Mouse (Mus musculus) liver, embryonic 14.5 days (tissue): ENCODE results near the gene Fbrsl1. TPM values are rescaled to one million over a fixed set of nuclear protein-coding genes. Genes with fewer than 3 reads are reported as not detected.

Experiments
- ATAC-seq: fragments of 200-750 bp; cut with Nextera tagmentation; 2 replicates; pipeline ENCODE4 v1.8.0; 2017; ENCODE audit warnings: moderate number of reproducible peaks, mild to moderate bottlenecking, moderate library complexity; ENCODE audit not compliant: insufficient read depth
- DNase-seq, 3 experiments: peaks; one replicate each; pipeline ENCODE4 v3.0.0-alpha.2; 2012 to 2013; ENCODE audit warnings: low read depth in 3 of 3, low spot score in 3 of 3
- H3K27ac ChIP-seq: fragments of 300-500 bp; sonication (generic); 2 replicates; pipeline ENCODE4 v1.5.1; 2014; ENCODE audit warnings: moderate library complexity, mild to moderate bottlenecking, control low read depth, inconsistent platforms
- H3K27me3 ChIP-seq: fragments of 300-500 bp; sonication (generic); 2 replicates; pipeline ENCODE4 v1.6.1; 2014; ENCODE audit warnings: mild to moderate bottlenecking, low read length, moderate library complexity; ENCODE audit not compliant: control insufficient read depth, insufficient read depth
- H3K36me3 ChIP-seq: fragments of 300-500 bp; sonication (generic); replicated peaks from 2 replicates; pipeline ENCODE4 v1.6.1; 2014; ENCODE audit warnings: low read depth; ENCODE audit not compliant: control insufficient read depth, insufficient read depth
- H3K4me1 ChIP-seq, 2 experiments: fragments of 200-500 bp in 1 of 2; fragments of 300-500 bp in 1 of 2; sonication (generic) in 1 of 2; replicated peaks; 2 replicates each; pipeline ENCODE4 v1.6.1; 2012 to 2014; ENCODE audit warnings: antibody characterized with exemption in 1 of 2, inconsistent platforms in 1 of 2, low read length in 1 of 2; ENCODE audit not compliant: control insufficient read depth in 2 of 2, insufficient read depth in 2 of 2
- H3K4me2 ChIP-seq: fragments of 300-500 bp; sonication (generic); 2 replicates; pipeline ENCODE4 v1.6.1; 2014; ENCODE audit warnings: low read depth, mild to moderate bottlenecking, control low read depth, moderate library complexity
- H3K4me3 ChIP-seq, 2 experiments: fragments of 200-500 bp in 1 of 2; fragments of 300-500 bp in 1 of 2; sonication (generic) in 1 of 2; 2 replicates each; pipeline ENCODE4 v1.5.1; 2012 to 2014; ENCODE audit warnings: low read depth in 2 of 2, low read length in 2 of 2, mild to moderate bottlenecking in 2 of 2, control low read depth in 1 of 2, inconsistent platforms in 1 of 2, moderate library complexity in 1 of 2; ENCODE audit not compliant: insufficient read depth in 1 of 2
- H3K9ac ChIP-seq: fragments of 300-500 bp; sonication (generic); replicated peaks from 2 replicates; pipeline ENCODE4 v1.6.1; 2014; ENCODE audit warnings: mild to moderate bottlenecking, control low read depth, moderate library complexity
- H3K9me3 ChIP-seq: fragments of 300-500 bp; sonication (generic); 2 replicates; pipeline ENCODE4 v1.6.1; 2016; ENCODE audit warnings: low read length, mixed read lengths; ENCODE audit not compliant: control insufficient read depth
- CTCF ChIP-seq: IDR thresholded peaks from 2 replicates; pipeline ENCODE4 v1.5.1; 2016; ENCODE audit warnings: antibody characterized with exemption, low read depth, control low read depth
- EP300 ChIP-seq: IDR thresholded peaks from 2 replicates; pipeline ENCODE4 v1.6.1; 2016; ENCODE audit warnings: antibody characterized with exemption, low read depth
- WGBS: fragments of 180-500 bp; shearing (Covaris S2); extraction: QIAGEN DNeasy Blood & Tissue Kit; methylation state at CpG from one replicate; pipeline ENCODE4 v1.1.7; 2014; ENCODE audit not compliant: insufficient replicate concordance; 5-methylcytosine and 5-hydroxymethylcytosine counted together
- polyA plus RNA-seq, 2 experiments: library from polyadenylated mRNA; depleted of rRNA in 1 of 2; stranded (reverse) in 1 of 2; unstranded in 1 of 2; fragments of >200 nt; fragmentation: Nextera tagmentation in 1 of 2; extraction: Ambion mirVana in 1 of 2; gene quantifications; 2 replicates each; pipeline versions ENCODE4 v1.2.1 to v1.2.3; 2012 to 2014

Fbrsl1 gene
- polyA plus RNA-seq, 2 experiments, result 4.3 to 9.5 TPM

GRCm38 (mm10) chr5:110469227-110469925 lies 21.1 kb upstream of the Fbrsl1 start:
- no peak for TF ChIP-seq CTCF
- no peak for TF ChIP-seq EP300
- Histone ChIP-seq H3K9me3 (no peaks in the 10 kb centered on the region), H3K4me2 (no peak overlapping the region), H3K27ac (no peak overlapping the region), H3K27me3 (no peaks in the 10 kb centered on the region), H3K4me1 (no peaks in the 10 kb centered on the region), H3K4me3 (no peak overlapping the region), H3K9ac (no peak overlapping the region), H3K36me3 (no peaks in the 10 kb centered on the region)
- 61% methylated on average over 8 of the region's 8 CpGs for WGBS
- no peak for DNase-seq
- no peak for ATAC-seq

- no peaks in the 10 kb centered on the region for H3K9me3 ChIP-seq
- 69% methylated on average over 4 of the region's 4 CpGs for WGBS
- no peak for TF ChIP-seq EP300
- no peak for TF ChIP-seq CTCF
- H3K4me2 ChIP-seq, result no peak overlapping the region
- DNase-seq, result no peak
- no peak overlapping the region for H3K27ac ChIP-seq
- H3K9ac ChIP-seq, result no peak overlapping the region
- ATAC-seq, result no peak
- no peaks in the 10 kb centered on the region for H3K4me1 ChIP-seq
- H3K36me3 ChIP-seq, result no peaks in the 10 kb centered on the region
- no peak overlapping the region for H3K4me3 ChIP-seq
- no peaks in the 10 kb centered on the region for H3K27me3 ChIP-seq
Observed at GRCm38 (mm10) chr5:110468296-110468695, 20.0 kb upstream of the Fbrsl1 start.

GRCm38 (mm10) chr5:110467725-110468124 lies 19.4 kb upstream of the Fbrsl1 start:
- DNase-seq (no peak), ATAC-seq (no peak)
- 65% methylated on average over 6 of the region's 6 CpGs for WGBS
- H3K27ac ChIP-seq, result no peak overlapping the region
- no peaks in the 10 kb centered on the region for H3K36me3 ChIP-seq
- no peaks in the 10 kb centered on the region for H3K4me1 ChIP-seq
- H3K27me3 ChIP-seq, result no peaks in the 10 kb centered on the region
- TF ChIP-seq EP300 (no peak), CTCF (no peak)
- H3K9ac ChIP-seq, result no peak overlapping the region
- no peak overlapping the region for H3K4me2 ChIP-seq
- H3K9me3 ChIP-seq, result no peaks in the 10 kb centered on the region
- H3K4me3 ChIP-seq, result no peak overlapping the region

- Histone ChIP-seq H3K9ac (no peak overlapping the region), H3K27ac (no peak overlapping the region), H3K9me3 (no peaks in the 10 kb centered on the region), H3K36me3 (no peaks in the 10 kb centered on the region), H3K4me1 (no peaks in the 10 kb centered on the region), H3K4me3 (no peak overlapping the region), H3K27me3 (no peaks in the 10 kb centered on the region), H3K4me2 (no peak overlapping the region)
- no peak for ATAC-seq
- 57% methylated on average over 11 of the region's 11 CpGs for WGBS
- no peak for DNase-seq
- no peak for TF ChIP-seq CTCF
- TF ChIP-seq EP300, result no peak
Observed at GRCm38 (mm10) chr5:110466531-110467424, 18.5 kb upstream of the Fbrsl1 start.

GRCm38 (mm10) chr5:110462646-110463045 lies 14.3 kb upstream of the Fbrsl1 start:
- no peak for TF ChIP-seq CTCF
- TF ChIP-seq EP300, result no peak
- Histone ChIP-seq H3K36me3 (no peaks in the 10 kb centered on the region), H3K4me2 (no peak overlapping the region), H3K27ac (no peak overlapping the region), H3K4me1 (no peaks in the 10 kb centered on the region), H3K9ac (no peak overlapping the region), H3K4me3 (no peak overlapping the region), H3K9me3 (no peaks in the 10 kb centered on the region), H3K27me3 (no peaks in the 10 kb centered on the region)
- no peak for ATAC-seq
- DNase-seq, result no peak
- WGBS, result 69% methylated on average over 2 of the region's 2 CpGs
